Mouse (Mus musculus) heart, adult 2 months (tissue): ENCODE measurements at regions not wholly inside any gene's neighbourhood (a gene's known extent, or its start where the extent isn't known, plus 50 kb on each side); places are given as distances from the start of the nearest gene placed in this dataset.

Source experiments
- CTCF ChIP-seq: fragments of 200-600 bp; IDR thresholded peaks from 2 replicates; pipeline ENCODE4 v1.8.1; 2022; ENCODE audit warnings: antibody characterized with exemption, mild to moderate bottlenecking, moderate library complexity
- EP300 ChIP-seq: fragments of 200-500 bp; IDR thresholded peaks from 2 replicates; pipeline ENCODE4 v1.6.1; 2011; ENCODE audit warnings: low read depth, low read length, control low read depth; ENCODE audit not compliant: insufficient read depth

GRCm38 (mm10) chr4:10296220-10296619 is 578.1 kb upstream of the 2610301B20Rik start:
- TF ChIP-seq EP300 (no peak), CTCF (no peak)
